Comparison of ENCODE assay signal across 7 mouse cellular contexts in the genomic region with DNA sequence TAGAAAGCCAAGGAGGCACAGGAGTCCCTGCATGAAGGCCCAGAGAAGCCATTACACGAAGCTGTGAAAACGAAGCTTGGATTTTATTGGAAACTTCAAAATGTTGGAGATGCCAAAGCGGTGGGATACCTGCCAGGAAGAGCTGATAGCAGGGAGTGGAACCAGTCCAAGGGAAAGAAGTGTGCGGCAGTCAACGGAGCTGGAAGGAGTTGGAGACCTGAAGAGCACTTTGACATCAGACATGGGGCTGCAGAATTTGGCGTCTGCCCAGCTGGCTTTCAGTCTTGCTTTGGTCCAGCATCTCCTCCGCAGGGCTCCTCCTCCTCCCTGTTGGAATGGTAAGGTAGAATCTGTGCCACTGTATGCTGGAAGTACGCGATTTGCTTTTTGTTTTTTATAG.
A peak's percentile ranks its signal among the peaks of the same experiment; 100 is the strongest.
DNase-seq lines count a peak whose midpoint lies in the region.

No protein-coding gene starts in this region.

- intact Hi-C loops in gastrocnemius, postnatal 14 days (cut with DNase I; ENCODE audit: low total_unique reads): no loop called here

- peak; percentile 27 for DNase-seq in gastrocnemius, postnatal 14 days
- DNase-seq in gastrocnemius, adult 18-20 months (ENCODE audit: low spot score): no peak
- peak; percentile 14 for DNase-seq in cerebellum, adult 9-10 months
- peak; percentile 13 for DNase-seq in heart, adult 8-10 months (ENCODE audit: low spot score)
- peak; percentile 56 for DNase-seq in ovary, adult 18-20 months (ENCODE audit: low spot score)
- DNase-seq in spleen, postnatal 10 days (ENCODE audit: low spot score in 2 of 2): no peak
- no peak for DNase-seq in embryo, embryonic 10.5 days (ENCODE audit: low spot score)

Comparison
In these comparisons a context has a peak if more than half of its experiments do, and no peak if none do; other contexts are left out.
1. DNase-seq: peak in gastrocnemius, postnatal 14 days (single experiment), cerebellum, adult 9-10 months (single experiment), heart, adult 8-10 months (single experiment) and ovary, adult 18-20 months (single experiment); none in gastrocnemius, adult 18-20 months (single experiment), spleen, postnatal 10 days (0 of 2) and embryo, embryonic 10.5 days (single experiment).